Mouse (Mus musculus) liver, embryonic 14.5 days (tissue): ENCODE results near the gene Olfr49.

ENCODE experiments used
- CTCF ChIP-seq: IDR thresholded peaks from 2 replicates; pipeline ENCODE4 v1.5.1; 2016; ENCODE audit warnings: antibody characterized with exemption, low read depth, control low read depth
- EP300 ChIP-seq: IDR thresholded peaks from 2 replicates; pipeline ENCODE4 v1.6.1; 2016; ENCODE audit warnings: antibody characterized with exemption, low read depth

DNA sequence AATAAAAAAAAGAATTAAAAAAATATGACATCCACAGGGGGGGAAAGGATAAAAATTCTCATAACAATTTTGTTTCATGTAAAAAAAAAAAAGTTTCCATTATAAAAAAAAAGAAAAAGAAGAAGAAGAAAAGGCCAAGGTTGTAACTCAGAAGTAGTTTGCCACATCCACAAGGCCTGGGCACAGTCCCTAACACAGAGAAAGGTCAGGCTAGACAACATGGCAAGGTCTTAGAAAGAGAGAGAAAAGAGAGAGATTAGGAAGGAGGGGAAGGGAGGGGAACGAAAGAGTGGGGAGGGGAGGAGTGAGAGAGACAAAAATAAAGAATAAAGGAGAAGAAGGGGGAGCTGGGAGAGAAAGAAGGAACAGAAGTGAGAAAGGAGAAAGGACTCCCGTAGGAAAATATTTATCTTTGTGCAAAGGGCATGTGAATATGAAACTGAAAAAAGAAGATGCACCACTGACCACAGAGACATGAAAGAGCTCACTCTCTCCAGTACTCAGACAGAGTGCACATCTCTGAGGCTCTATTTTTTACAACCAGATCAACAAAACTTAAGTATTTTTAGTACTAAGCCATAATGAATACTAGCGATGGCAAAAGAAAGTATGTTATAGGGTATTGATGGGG lies 12.6 kb downstream of the Olfr49 start:
- TF ChIP-seq CTCF, result no peak
- no peak for TF ChIP-seq EP300
